Mouse (Mus musculus) hindbrain, embryonic 13.5 days (tissue): ENCODE results near the gene Zfp281. TPM values are rescaled to one million over a fixed set of nuclear protein-coding genes. Genes with fewer than 3 reads are reported as not detected.

Experiments
- ATAC-seq: fragments of 200-750 bp; cut with Nextera tagmentation; 2 replicates; pipeline ENCODE4 v1.8.0; 2017; ENCODE audit warnings: moderate TSS enrichment; ENCODE audit not compliant: low FRiP score
- H3K27ac ChIP-seq: fragments of 300-500 bp; sonication (generic); 2 replicates; pipeline ENCODE4 v1.5.1; 2015; ENCODE audit warnings: inconsistent platforms, mild to moderate bottlenecking, moderate library complexity
- H3K27me3 ChIP-seq: fragments of 300-500 bp; sonication (generic); 2 replicates; pipeline ENCODE4 v1.6.1; 2015; ENCODE audit warnings: mild to moderate bottlenecking, inconsistent platforms
- H3K36me3 ChIP-seq: fragments of 300-500 bp; sonication (generic); 2 replicates; pipeline ENCODE4 v1.6.1; 2015; ENCODE audit warnings: mild to moderate bottlenecking, inconsistent platforms
- H3K4me1 ChIP-seq: fragments of 300-500 bp; sonication (generic); replicated peaks from 2 replicates; pipeline ENCODE4 v1.6.1; 2015; ENCODE audit warnings: inconsistent platforms
- H3K4me2 ChIP-seq: fragments of 300-500 bp; sonication (generic); 2 replicates; pipeline ENCODE4 v1.6.1; 2015; ENCODE audit warnings: inconsistent platforms, mild to moderate bottlenecking, moderate library complexity
- H3K4me3 ChIP-seq: fragments of 300-500 bp; sonication (generic); 2 replicates; pipeline ENCODE4 v1.5.1; 2015; ENCODE audit warnings: mild to moderate bottlenecking, inconsistent platforms
- H3K9ac ChIP-seq: fragments of 300-500 bp; sonication (generic); 2 replicates; pipeline ENCODE4 v1.6.1; 2015; ENCODE audit warnings: mild to moderate bottlenecking, inconsistent platforms
- H3K9me3 ChIP-seq: fragments of 300-500 bp; sonication (generic); 2 replicates; pipeline ENCODE4 v1.6.1; 2016; ENCODE audit warnings: inconsistent platforms
- WGBS: fragments of 180-500 bp; shearing (Covaris S2); methylation state at CpG from one replicate; pipeline ENCODE4 v1.1.7; 2015; 5-methylcytosine and 5-hydroxymethylcytosine counted together
- polyA plus RNA-seq: library from polyadenylated mRNA; unstranded; fragments of >200 nt; fragmentation: Nextera tagmentation; extraction: Ambion mirVana; gene quantifications from 2 replicates; pipeline ENCODE4 v1.2.1, GENCODE M21; 2015

The Zfp281 gene
- 25.0 and 25.6 TPM in 2 replicates for polyA plus RNA-seq

- peaks cover 36% of the 10 kb centered on the region for H3K4me1 ChIP-seq
- peak within 1 kb of the TSS; percentile 80 for H3K4me3 ChIP-seq
- ATAC-seq, result peak; percentile 98
- peaks cover 21% of the 10 kb centered on the region for H3K36me3 ChIP-seq
- H3K9ac ChIP-seq, result peak within 1 kb of the TSS; percentile 97
- peak within 1 kb of the TSS; percentile 88 for H3K4me2 ChIP-seq
- no peaks in the 10 kb centered on the region for H3K9me3 ChIP-seq
- WGBS, result 2% methylated on average over 45 of the region's 45 CpGs
- H3K27ac ChIP-seq, result peak within 1 kb of the TSS; percentile 96
- no peaks in the 10 kb centered on the region for H3K27me3 ChIP-seq
Measured at GRCm38 (mm10) chr1:136624146-136625018, at the start of gene Zfp281. Zfp281 (plus strand) TSS chr1:136624901.

GRCm38 (mm10) chr1:136577890-136578663, 46.6 kb upstream of the Zfp281 start:
- ATAC-seq, result no peak
- H3K27ac ChIP-seq, result no peak overlapping the region
- WGBS, result 22% methylated on average over 16 of the region's 16 CpGs
- H3K4me3 ChIP-seq, result no peak overlapping the region
- no peak overlapping the region for H3K4me2 ChIP-seq
- H3K9me3 ChIP-seq, result no peaks in the 10 kb centered on the region
- H3K9ac ChIP-seq, result no peak overlapping the region
- H3K27me3 ChIP-seq, result no peaks in the 10 kb centered on the region
- no peaks in the 10 kb centered on the region for H3K36me3 ChIP-seq
- H3K4me1 ChIP-seq, result peaks cover 7% of the 10 kb centered on the region

GRCm38 (mm10) chr1:136579360-136579759, 45.3 kb upstream of the Zfp281 start:
- ATAC-seq, result no peak
- H3K9me3 ChIP-seq, result no peaks in the 10 kb centered on the region
- 87% methylated on average over 14 of the region's 14 CpGs for WGBS

GRCm38 (mm10) chr1:136580266-136580665, 44.4 kb upstream of the Zfp281 start:
- Histone ChIP-seq H3K27me3 (no peaks in the 10 kb centered on the region), H3K27ac (no peak overlapping the region), H3K4me2 (no peak overlapping the region), H3K4me3 (no peak overlapping the region), H3K9me3 (no peaks in the 10 kb centered on the region), H3K4me1 (peaks cover 15% of the 10 kb centered on the region), H3K9ac (no peak overlapping the region), H3K36me3 (no peaks in the 10 kb centered on the region)
- no peak for ATAC-seq
- whole genome bisulfite sequencing, result 91% methylated on average over 8 of the region's 8 CpGs

More at GRCm38 (mm10) chr1:136579360-136579759, 45.3 kb upstream of the Zfp281 start:
- Histone ChIP-seq H3K4me3 (no peak overlapping the region), H3K4me2 (no peak overlapping the region), H3K36me3 (no peaks in the 10 kb centered on the region), H3K4me1 (peaks cover 15% of the 10 kb centered on the region), H3K9ac (no peak overlapping the region), H3K27me3 (no peaks in the 10 kb centered on the region), H3K27ac (no peak overlapping the region)

- Histone ChIP-seq H3K27ac (no peak overlapping the region), H3K4me3 (no peak overlapping the region), H3K27me3 (no peaks in the 10 kb centered on the region), H3K9me3 (no peaks in the 10 kb centered on the region), H3K36me3 (no peaks in the 10 kb centered on the region), H3K4me2 (no peak overlapping the region), H3K9ac (no peak overlapping the region), H3K4me1 (peaks cover 15% of the 10 kb centered on the region)
- WGBS, result 93% methylated on average over 8 of the region's 8 CpGs
- ATAC-seq, result no peak
Measured at GRCm38 (mm10) chr1:136581841-136582240, 42.9 kb upstream of the Zfp281 start.

GRCm38 (mm10) chr1:136587761-136588405, 36.8 kb upstream of the Zfp281 start:
- Histone ChIP-seq H3K36me3 (no peaks in the 10 kb centered on the region), H3K4me2 (no peak overlapping the region), H3K27ac (no peak overlapping the region), H3K4me1 (peaks cover 22% of the 10 kb centered on the region), H3K9me3 (no peaks in the 10 kb centered on the region), H3K9ac (no peak overlapping the region), H3K27me3 (no peaks in the 10 kb centered on the region), H3K4me3 (no peak overlapping the region)
- no peak for ATAC-seq
- 83% methylated on average over 13 of the region's 13 CpGs for WGBS

- Histone ChIP-seq H3K4me3 (peak overlapping the region; percentile 12; the same call in 1 of the 2 replicates), H3K4me1 (peaks cover 19% of the 10 kb centered on the region), H3K36me3 (no peaks in the 10 kb centered on the region), H3K27ac (no peak overlapping the region), H3K9me3 (no peaks in the 10 kb centered on the region), H3K27me3 (no peaks in the 10 kb centered on the region), H3K4me2 (peak overlapping the region; percentile 45), H3K9ac (0 out of 2 replicates have a peak overlapping the region, but pooled peaks have one; percentile 3)
- no peak; the same call in 1 of the 2 replicates for ATAC-seq
- 17% methylated on average over 9 of the region's 9 CpGs for WGBS
Measured at GRCm38 (mm10) chr1:136588908-136589307, 35.8 kb upstream of the Zfp281 start.

GRCm38 (mm10) chr1:136592741-136593140, 32.0 kb upstream of the Zfp281 start:
- H3K4me3 ChIP-seq, result no peak overlapping the region
- no peaks in the 10 kb centered on the region for H3K27me3 ChIP-seq
- ATAC-seq, result no peak
- H3K4me1 ChIP-seq, result peaks cover 15% of the 10 kb centered on the region
- no peaks in the 10 kb centered on the region for H3K36me3 ChIP-seq
- WGBS, result 98% methylated on average over 2 of the region's 2 CpGs
- H3K9ac ChIP-seq, result no peak overlapping the region
- H3K9me3 ChIP-seq, result no peaks in the 10 kb centered on the region
- no peak overlapping the region for H3K4me2 ChIP-seq
- H3K27ac ChIP-seq, result no peak overlapping the region

- H3K4me1 ChIP-seq, result peaks cover 6% of the 10 kb centered on the region
- no peaks in the 10 kb centered on the region for H3K27me3 ChIP-seq
- no peaks in the 10 kb centered on the region for H3K9me3 ChIP-seq
- no peak overlapping the region for H3K4me2 ChIP-seq
- 86% methylated on average over 5 of the region's 5 CpGs for WGBS
- no peak overlapping the region for H3K9ac ChIP-seq
- no peak overlapping the region for H3K27ac ChIP-seq
- H3K4me3 ChIP-seq, result no peak overlapping the region
- H3K36me3 ChIP-seq, result no peaks in the 10 kb centered on the region
- no peak for ATAC-seq
Measured at GRCm38 (mm10) chr1:136594235-136594850, 30.4 kb upstream of the Zfp281 start.

GRCm38 (mm10) chr1:136596821-136597220, 27.9 kb upstream of the Zfp281 start:
- 85% methylated on average over 2 of the region's 2 CpGs for WGBS
- Histone ChIP-seq H3K9me3 (no peaks in the 10 kb centered on the region), H3K9ac (no peak overlapping the region), H3K36me3 (no peaks in the 10 kb centered on the region), H3K4me1 (no peaks in the 10 kb centered on the region), H3K27me3 (no peaks in the 10 kb centered on the region), H3K4me3 (no peak overlapping the region), H3K27ac (no peak overlapping the region), H3K4me2 (no peak overlapping the region)
- ATAC-seq, result no peak

- ATAC-seq, result no peak
- WGBS, result 72% methylated on average over 5 of the region's 5 CpGs
- H3K9me3 ChIP-seq, result no peaks in the 10 kb centered on the region
- H3K4me3 ChIP-seq, result no peak overlapping the region
- H3K4me2 ChIP-seq, result no peak overlapping the region
- no peak overlapping the region for H3K27ac ChIP-seq
- H3K4me1 ChIP-seq, result no peaks in the 10 kb centered on the region
- H3K9ac ChIP-seq, result no peak overlapping the region
- H3K36me3 ChIP-seq, result no peaks in the 10 kb centered on the region
- no peaks in the 10 kb centered on the region for H3K27me3 ChIP-seq
Measured at GRCm38 (mm10) chr1:136598286-136598685, 26.4 kb upstream of the Zfp281 start.

- WGBS, result 89% methylated on average over 3 of the region's 3 CpGs
- Histone ChIP-seq H3K9me3 (no peaks in the 10 kb centered on the region), H3K27me3 (no peaks in the 10 kb centered on the region), H3K36me3 (no peaks in the 10 kb centered on the region), H3K4me2 (no peak overlapping the region), H3K27ac (no peak overlapping the region), H3K4me3 (no peak overlapping the region), H3K4me1 (no peaks in the 10 kb centered on the region), H3K9ac (no peak overlapping the region)
- no peak for ATAC-seq
Measured at GRCm38 (mm10) chr1:136600067-136600466, 24.6 kb upstream of the Zfp281 start.
